Mouse (Mus musculus) olfactory bulb, adult 2 months (tissue): ENCODE measurements at regions not wholly inside any gene's neighbourhood (a gene's known extent, or its start where the extent isn't known, plus 50 kb on each side); places are given as distances from the start of the nearest gene placed in this dataset.

Experiments
- CTCF ChIP-seq: fragments of 200-500 bp; IDR thresholded peaks from 2 replicates; pipeline ENCODE4 v1.5.1; 2012; ENCODE audit warnings: low read depth, mild to moderate bottlenecking, low read length, moderate library complexity; ENCODE audit not compliant: insufficient read depth
- POLR2A ChIP-seq: fragments of 200-500 bp; IDR thresholded peaks from 2 replicates; pipeline ENCODE4 v1.6.1; 2012; ENCODE audit warnings: mild to moderate bottlenecking, low read depth, low read length, moderate library complexity; ENCODE audit not compliant: insufficient read depth

DNA sequence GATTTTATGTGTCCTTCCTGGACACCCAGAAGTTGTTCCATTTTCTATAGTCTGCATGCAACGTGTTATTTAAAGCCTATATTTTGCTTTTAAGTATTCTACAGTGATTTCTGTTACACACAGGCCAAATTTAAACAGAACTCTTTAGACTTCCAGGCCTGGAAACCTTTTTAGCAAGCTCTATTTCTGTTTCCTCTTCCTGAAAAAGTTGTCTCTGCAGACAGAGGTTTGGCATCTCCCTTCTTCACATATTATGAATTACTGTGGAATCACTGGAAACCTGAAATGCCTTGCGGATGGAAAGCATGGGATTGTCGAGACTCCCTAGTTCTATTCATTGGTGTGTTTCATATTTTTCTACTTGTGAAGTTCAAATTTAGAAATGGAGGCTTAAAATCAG is 530.7 kb downstream of the Cd109 start:
- TF ChIP-seq CTCF, result no peak
- no peak for TF ChIP-seq POLR2A
